Mouse (Mus musculus): ENCODE measurements around the gene Rhobtb3. TPM values are rescaled to one million over a fixed set of nuclear protein-coding genes. Genes with fewer than 3 reads are reported as not detected.
"Not testable (repeated sequence)": the region's sequence is repeated elsewhere in the genome, so short reads cannot be mapped to it uniquely, and the experiment has no call there.

Rhobtb3 gene
- polyA plus RNA-seq, 1 experiment from 2014 or later: 4.9 TPM

DNA sequence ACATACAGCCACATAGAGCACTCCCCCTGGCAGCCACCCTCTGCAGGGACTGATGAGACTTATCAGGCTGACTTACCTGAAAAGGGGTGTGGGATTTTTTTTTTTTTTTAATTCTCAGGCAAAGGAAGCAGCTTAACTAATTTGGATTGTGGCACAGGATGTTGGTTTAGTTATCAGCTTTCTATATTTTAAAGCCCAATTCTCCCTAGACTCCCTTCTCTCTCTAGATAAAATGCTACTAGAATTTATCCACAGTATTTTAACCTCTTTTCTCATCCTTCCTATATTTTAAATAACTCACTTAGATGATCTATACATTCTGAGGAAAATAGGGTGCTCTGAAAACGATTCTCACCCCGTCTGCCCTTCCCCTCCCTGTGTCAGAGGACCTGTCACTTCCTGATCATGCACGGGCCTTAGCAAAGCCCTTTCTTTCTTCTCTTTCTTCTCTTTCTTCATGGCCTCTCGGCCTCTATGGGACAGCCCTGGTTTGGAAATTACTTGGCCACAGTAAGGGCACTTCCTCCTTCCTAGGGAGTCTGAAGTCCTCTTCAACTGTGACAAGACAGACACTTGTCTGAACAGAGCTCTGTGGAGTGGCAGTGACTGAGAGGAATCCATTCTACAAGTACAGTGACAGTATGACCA is 98.1 kb downstream of the Rhobtb3 start:
- no peak for DNase-seq (ENCODE audit: low spot score)

DNA sequence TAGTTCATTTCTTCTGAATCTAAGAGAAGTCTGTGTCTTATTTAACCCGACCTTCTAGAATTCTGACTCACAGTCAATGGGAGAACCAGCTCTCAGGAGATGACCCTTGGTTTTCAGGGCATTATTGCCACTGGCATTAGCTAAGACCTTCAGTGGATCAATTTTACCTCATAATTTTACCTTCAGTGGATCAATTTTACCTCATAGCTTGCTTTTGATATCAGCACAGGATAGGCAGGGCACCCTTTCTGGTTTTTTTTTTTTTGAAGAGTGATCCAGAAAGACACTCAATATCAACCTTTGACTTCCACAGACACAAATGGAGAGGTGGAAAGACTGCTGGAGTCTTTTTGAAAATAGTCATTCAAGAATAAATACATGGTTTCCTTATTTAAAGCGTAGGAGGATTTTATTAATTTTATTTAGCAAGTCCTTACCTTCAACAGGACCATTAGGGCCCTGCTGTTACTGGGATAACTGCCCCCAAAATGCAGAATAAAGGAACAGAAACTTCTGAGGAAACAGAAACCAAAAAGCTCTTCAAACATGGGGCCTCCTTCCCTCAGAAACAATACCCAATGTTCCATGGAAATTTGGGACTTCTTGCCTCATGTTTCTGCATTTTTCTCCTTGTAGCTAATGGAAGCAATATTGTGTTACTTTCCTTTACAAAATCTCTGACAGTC is 98.7 kb downstream of the Rhobtb3 start:
- DNase-seq (ENCODE audit: low spot score): no peak

- DNase-seq (ENCODE audit: low spot score): no peak
Measured at GRCm38 (mm10) chr13:75843993-75844683, 99.6 kb downstream of the Rhobtb3 start.

DNA sequence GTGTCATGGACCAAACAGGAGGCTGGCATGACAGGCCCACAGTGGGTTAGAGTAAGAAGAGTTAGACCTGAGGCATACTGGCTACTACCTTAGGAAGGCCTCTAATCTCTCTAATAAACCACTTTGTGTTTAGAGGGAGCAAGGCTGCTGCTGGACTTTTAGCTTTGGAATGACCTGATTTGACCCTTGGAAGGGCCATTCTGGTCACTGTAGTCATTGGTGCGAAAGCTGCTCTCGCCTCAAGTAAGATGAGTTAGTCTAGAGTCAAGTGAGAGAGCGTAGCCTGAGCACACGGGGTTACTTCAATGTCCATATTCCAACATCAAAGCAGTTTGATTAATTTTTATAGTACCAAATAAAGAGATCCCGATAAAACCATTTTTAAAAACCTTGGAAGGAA is 100.4 kb downstream of the Rhobtb3 start:
- no peak for DNase-seq (ENCODE audit: low spot score)

DNA sequence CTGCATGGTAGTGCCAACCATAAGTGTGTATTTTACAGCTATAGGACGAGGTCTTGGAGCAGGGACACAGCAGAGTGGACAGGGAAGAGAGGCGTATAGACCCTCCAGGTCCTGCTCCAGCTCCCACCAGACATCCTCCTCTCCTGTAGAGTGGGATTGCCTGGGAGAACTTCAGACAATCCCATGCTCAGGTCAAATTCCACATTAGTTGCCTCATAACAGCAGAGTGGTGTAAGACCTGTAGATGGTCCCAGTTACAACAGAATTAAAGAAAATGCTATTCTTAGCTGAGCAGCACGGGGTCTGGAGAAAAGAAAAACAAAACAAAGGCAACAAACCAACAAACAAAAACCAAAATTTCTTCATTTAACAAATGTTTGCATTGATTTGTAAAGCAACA is 101.8 kb downstream of the Rhobtb3 start:
- DNase-seq (ENCODE audit: low spot score): no peak

- DNase-seq (ENCODE audit: low spot score): no peak
Measured at GRCm38 (mm10) chr13:75840752-75841285, 102.9 kb downstream of the Rhobtb3 start.

DNA sequence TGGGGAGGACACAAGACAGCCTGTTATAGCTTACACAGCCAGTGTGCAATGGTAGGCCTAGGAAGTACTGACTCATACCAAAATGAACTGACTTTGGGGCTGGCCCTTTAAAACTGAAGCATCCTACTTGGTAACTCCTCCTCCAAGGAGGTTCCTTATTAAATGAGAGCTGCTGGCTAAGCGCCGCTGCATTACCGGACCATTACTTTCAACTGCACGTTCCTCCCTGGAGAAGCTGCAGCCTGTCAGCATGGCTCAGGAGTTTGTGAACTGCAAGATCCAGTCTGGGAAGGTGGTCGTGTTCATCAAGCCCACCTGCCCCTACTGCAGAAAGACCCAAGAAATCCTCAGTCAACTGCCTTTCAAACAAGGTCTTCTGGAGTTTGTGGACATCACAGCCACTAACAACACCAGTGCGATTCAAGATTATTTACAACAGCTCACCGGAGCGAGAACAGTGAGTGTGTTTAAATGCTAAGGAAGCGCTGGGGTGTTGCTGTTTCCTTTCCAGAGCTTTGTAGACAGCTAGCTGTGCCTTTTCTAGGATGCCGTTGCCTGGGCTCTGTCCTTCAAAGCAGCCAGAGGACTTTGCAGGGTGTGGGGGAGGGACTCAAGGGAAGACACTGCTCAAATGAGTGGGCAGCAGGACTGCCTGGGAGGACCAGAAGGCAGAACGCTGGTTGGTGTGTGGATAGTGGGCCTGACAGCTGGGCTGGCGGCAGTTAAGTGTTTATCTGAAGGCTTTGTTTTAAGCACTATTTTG is 103.8 kb downstream of the Rhobtb3 start, which contains the start of gene Glrx:
Glrx (plus strand) TSS at position 150 of the 763 bp plus-strand sequence.
- DNase-seq (ENCODE audit: low spot score): peak; percentile 47

- DNase-seq (ENCODE audit: low spot score): no peak
Measured at GRCm38 (mm10) chr13:75838506-75838905, 105.2 kb downstream of the Rhobtb3 start.

- no peak for DNase-seq (ENCODE audit: low spot score)
Measured at GRCm38 (mm10) chr13:75835461-75835860, 108.3 kb downstream of the Rhobtb3 start.

GRCm38 (mm10) chr13:75833499-75833898 is 110.2 kb downstream of the Rhobtb3 start:
- DNase-seq (ENCODE audit: low spot score): no peak

- no peak for DNase-seq (ENCODE audit: low spot score)
Measured at GRCm38 (mm10) chr13:75832697-75833096, 111.0 kb downstream of the Rhobtb3 start.

DNA sequence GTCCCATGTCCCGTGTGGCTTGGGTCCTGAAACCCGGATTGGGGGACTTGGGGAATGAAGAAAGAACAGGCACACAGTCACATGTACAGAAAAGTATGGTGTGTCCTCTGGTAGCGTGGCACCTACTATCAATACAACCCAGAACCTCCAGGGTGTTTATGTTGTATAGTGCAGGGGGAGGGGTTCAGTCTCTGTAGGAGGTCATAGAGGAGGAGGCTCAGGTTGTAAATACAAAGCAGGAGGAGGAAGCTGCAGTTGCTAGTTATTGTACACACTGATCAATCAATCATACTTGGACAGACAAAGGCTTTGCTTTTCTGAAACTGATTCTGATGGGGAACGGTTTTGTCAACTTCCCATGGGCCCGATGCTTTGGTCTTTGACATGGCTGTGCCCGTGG is 112.0 kb downstream of the Rhobtb3 start:
- DNase-seq (ENCODE audit: low spot score): no peak

- DNase-seq (ENCODE audit: low spot score): no peak
Measured at GRCm38 (mm10) chr13:75830708-75831107, 113.0 kb downstream of the Rhobtb3 start.

- DNase-seq (ENCODE audit: low spot score): peak; percentile 9
Measured at GRCm38 (mm10) chr13:75825388-75825787, 118.3 kb downstream of the Rhobtb3 start.

- no peak for DNase-seq (ENCODE audit: low spot score)
Measured at GRCm38 (mm10) chr13:75824611-75825319, 119.0 kb downstream of the Rhobtb3 start.

- DNase-seq (ENCODE audit: low spot score): no peak
Measured at GRCm38 (mm10) chr13:75823201-75823600, 120.5 kb downstream of the Rhobtb3 start.

DNA sequence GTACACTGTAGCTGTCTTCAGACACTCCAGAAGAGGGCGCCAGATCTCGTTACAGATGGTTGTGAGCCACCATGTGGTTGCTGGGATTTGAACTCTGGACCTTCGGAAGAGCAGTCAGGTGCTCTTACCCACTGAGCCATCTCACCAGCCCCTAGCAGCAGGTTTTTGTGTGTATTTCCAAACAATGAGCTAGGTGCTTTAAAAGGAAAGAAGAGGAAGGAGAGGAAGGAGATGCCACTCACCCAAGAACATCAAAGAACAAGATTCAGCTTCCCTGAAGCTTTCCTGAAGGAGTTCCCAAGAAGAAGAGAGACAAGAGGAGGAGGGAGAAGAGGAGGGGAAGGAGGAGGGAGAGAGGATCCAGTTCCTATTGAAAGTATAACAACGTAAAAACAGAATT is 121.4 kb downstream of the Rhobtb3 start:
- not testable (repeated sequence) for DNase-seq (ENCODE audit: low spot score)

GRCm38 (mm10) chr13:75819898-75820297 is 123.8 kb downstream of the Rhobtb3 start:
- no peak for DNase-seq (ENCODE audit: low spot score)

Measured in thymus, postnatal 0 days (tissue).